Mouse (Mus musculus): ENCODE data around the gene Dgcr2. TPM values are rescaled to one million over a fixed set of nuclear protein-coding genes. Genes with fewer than 3 reads are reported as not detected.

Dgcr2 gene
- total RNA-seq (2021), result 10 to 100 TPM; 60.6 to 63.9 TPM
- long read RNA-seq, experiment 1, full-length matches to known transcripts, result 21 of 57 reads
- long read RNA-seq, experiment 1, partial matches to known transcripts, result 14 of 57 reads
- long read RNA-seq, experiment 1, other reads (novel, unspliced or antisense), result 22 of 57 reads
- long read RNA-seq, experiment 2, full-length matches to known transcripts, result 36 of 49 reads
- long read RNA-seq, experiment 2, partial matches to known transcripts, result 4 of 49 reads
- long read RNA-seq, experiment 2, other reads (novel, unspliced or antisense), result 9 of 49 reads

- no peak for DNase-seq
Observed at GRCm38 (mm10) chr16:17898462-17898861, at the start of gene Dgcr2, which contains the start of gene Tssk2. Gene Dgcr2 (minus strand): TSS chr16:17898562. Gene Tssk2 (plus strand): TSS chr16:17898637.

GRCm38 (mm10) chr16:17945081-17945831 is 46.9 kb upstream of the Dgcr2 start:
- DNase-seq, result no peak

GRCm38 (mm10) chr16:17943466-17943865 is 45.1 kb upstream of the Dgcr2 start:
- no peak for DNase-seq

- DNase-seq, result no peak
Observed at GRCm38 (mm10) chr16:17939255-17939751, 40.9 kb upstream of the Dgcr2 start.

GRCm38 (mm10) chr16:17938821-17939220 is 40.5 kb upstream of the Dgcr2 start:
- DNase-seq, result peak; percentile 82

- no peak for DNase-seq
Observed at GRCm38 (mm10) chr16:17938187-17938586, 39.8 kb upstream of the Dgcr2 start.

GRCm38 (mm10) chr16:17936776-17937175 is 38.4 kb upstream of the Dgcr2 start:
- DNase-seq, result peak; percentile 58

- peak; percentile 62 for DNase-seq
Observed at GRCm38 (mm10) chr16:17934445-17934910, 36.1 kb upstream of the Dgcr2 start.

GRCm38 (mm10) chr16:17933594-17934444 is 35.5 kb upstream of the Dgcr2 start:
- DNase-seq, result no peak

- no peak for DNase-seq
Observed at GRCm38 (mm10) chr16:17931906-17932460, 33.6 kb upstream of the Dgcr2 start.

- DNase-seq, result no peak
Observed at GRCm38 (mm10) chr16:17929631-17930030, 31.3 kb upstream of the Dgcr2 start.

- no peak for DNase-seq
Observed at GRCm38 (mm10) chr16:17929211-17929610, 30.8 kb upstream of the Dgcr2 start.

GRCm38 (mm10) chr16:17928627-17929104 is 30.3 kb upstream of the Dgcr2 start:
- DNase-seq, result peak; percentile 82

- DNase-seq, result peak; percentile 89
Observed at GRCm38 (mm10) chr16:17928087-17928580, 29.8 kb upstream of the Dgcr2 start, which contains the start of gene Slc25a1. Gene Slc25a1 (minus strand): TSS chr16:17928219.

- DNase-seq, result peak; percentile 70
Observed at GRCm38 (mm10) chr16:17927351-17928082, 29.2 kb upstream of the Dgcr2 start.

- DNase-seq, result no peak
Observed at GRCm38 (mm10) chr16:17922163-17922538, 23.8 kb upstream of the Dgcr2 start.

GRCm38 (mm10) chr16:17921325-17922162 is 23.2 kb upstream of the Dgcr2 start:
- DNase-seq, result peak; percentile 97

- DNase-seq, result no peak
Observed at GRCm38 (mm10) chr16:17920586-17920985, 22.2 kb upstream of the Dgcr2 start.

- peak; percentile 44 for DNase-seq
Observed at GRCm38 (mm10) chr16:17914307-17915249, 16.2 kb upstream of the Dgcr2 start, which contains the start of gene Gsc2. Gene Gsc2 (minus strand): TSS chr16:17915059.

All from adrenal gland, postnatal 10 days (tissue).